Mouse (Mus musculus) layer of hippocampus, adult 8-10 months (tissue): ENCODE results near the gene Nsfl1c. TPM values are rescaled to one million over a fixed set of nuclear protein-coding genes. Genes with fewer than 3 reads are reported as not detected.
A peak's percentile ranks its signal among the peaks of the same experiment; 100 is the strongest.

Experiments used
- DNase-seq, 2 experiments: peaks; one replicate each; pipeline ENCODE4 v3.0.0; 2022; ENCODE audit warnings: low spot score in 2 of 2
- total RNA-seq, 4 experiments: library from RNA; stranded (reverse); gene quantifications; 2 replicates each; pipeline ENCODE4 v1.2.4; 2022

The Nsfl1c gene
- total RNA-seq, 4 experiments from 2014 or later: 151 to 161 (median 153) TPM

DNA sequence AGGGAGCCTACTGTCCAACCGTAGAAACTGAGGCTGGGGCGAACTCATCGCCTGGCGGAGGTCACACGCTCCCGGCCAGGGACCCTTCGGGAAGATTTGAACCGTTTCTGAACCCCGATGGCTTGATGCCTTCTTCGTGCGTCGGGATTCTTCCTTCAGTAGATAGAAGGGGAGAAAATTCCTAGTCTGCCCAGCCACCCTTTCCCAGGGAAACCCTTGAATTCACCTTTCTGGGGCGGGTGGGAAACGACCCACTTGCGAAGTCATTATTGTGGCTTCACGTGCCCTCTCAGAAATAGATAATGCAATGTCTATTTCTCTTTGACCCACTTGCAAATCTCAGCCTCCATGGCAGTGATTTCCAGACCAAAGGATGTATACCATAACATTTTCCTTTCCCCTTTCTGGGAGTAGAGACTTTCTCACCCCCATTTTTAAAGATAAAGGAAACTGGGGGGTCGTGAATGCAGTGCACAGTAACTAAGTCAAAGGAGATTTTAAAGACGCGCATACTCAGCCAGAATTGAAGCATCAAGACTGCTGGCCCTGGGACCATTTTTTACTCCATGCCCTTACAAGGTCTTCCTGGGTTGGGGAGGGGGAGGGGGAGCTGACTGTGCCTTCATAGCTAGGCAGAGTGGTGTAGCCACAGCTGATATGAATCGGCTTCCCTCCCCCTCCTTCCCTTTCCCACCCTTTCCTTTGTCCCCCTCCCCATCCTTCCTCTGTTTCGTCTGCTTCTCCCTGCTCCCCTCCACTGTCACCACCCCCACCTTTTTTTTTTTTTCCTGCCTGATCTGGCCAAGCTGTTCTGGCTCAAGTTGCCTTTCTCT, 49.3 kb downstream of the Nsfl1c start:
- DNase-seq: peak in 1 of 2 experiments; percentile 48

DNA sequence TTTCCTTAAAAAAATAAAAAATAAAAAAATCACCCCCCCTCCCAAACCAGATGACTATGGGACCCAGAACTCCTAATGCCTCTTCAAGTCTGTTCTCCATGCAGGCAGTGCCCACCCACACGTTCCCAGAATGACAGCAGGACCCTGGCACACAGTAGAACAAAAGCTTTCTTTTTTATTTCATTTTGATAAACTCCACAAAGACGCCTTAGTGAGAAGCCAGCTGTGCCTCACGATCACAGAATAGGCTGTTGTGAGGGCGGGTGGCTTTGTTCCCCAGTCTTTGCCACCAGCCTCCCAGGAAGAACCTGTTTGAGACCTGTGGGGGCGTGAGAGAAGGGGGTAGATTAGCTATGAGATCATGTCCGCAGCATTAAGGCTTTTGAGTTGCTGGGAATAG, 50.7 kb downstream of the Nsfl1c start:
- peak; percentile 55 to 59 for DNase-seq

DNA sequence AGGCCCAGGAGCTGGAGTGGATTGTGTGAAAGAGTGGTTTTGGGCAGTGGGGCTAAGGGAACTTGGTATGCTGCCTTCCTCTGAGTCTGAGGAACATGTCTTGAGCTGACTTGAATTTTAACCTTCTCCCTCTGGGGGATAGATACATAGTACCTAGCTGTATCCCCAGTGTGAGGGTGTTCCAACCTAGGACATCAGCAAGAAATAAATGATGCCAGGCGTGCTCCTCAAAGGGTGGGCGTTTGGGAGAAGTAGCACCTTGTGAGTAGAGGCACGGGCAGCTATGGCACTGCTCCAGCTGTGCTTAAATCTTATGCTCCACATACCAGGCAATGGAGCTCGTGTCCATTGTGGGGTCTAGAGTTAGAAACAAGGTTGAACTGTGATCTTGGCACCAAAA, 52.6 kb downstream of the Nsfl1c start:
- no peak for DNase-seq

DNA sequence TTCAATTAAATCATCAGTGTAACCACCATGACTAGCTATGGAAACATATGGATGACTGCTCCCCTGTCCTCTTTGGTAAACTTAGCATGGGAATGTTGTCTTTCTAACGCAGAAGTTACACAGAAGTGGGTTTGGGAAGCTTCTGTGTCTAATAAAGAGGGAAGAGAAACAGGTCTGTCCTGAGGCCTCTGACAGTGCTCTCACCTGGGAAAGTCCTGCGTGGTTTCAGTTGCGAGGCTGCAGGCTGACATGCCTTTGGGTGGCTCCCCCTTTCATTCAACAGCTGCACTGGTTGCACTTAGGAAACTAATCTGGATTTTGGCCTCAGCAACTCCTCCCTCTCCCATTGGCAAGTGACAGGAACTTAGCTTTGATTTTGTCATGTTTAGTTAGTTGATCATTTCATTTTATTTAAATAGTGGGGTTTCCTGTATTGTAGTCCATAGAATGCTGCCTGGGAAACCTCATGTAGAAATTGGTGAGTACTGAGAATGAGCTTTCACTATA, 55.7 kb downstream of the Nsfl1c start:
- DNase-seq: no peak

Other genes starting within 250 kb of the Nsfl1c start
- not detected for gene 4921509C19Rik, start 18.0 kb upstream of the Nsfl1c start, total RNA-seq
- gene Fkbp1a, start 48.3 kb downstream of the Nsfl1c start, total RNA-seq: 100 to 1,000 TPM; 794 to 901 (median 846) TPM
- 1 to 10 TPM; 1.4 to 2.2 (median 1.7) TPM for gene Sdcbp2, start 78.4 kb downstream of the Nsfl1c start, total RNA-seq
- 100 to 1,000 TPM; 348 to 418 (median 386) TPM for gene Snph, start 138.4 kb downstream of the Nsfl1c start, total RNA-seq
- 1 to 10 TPM; 1.8 to 2.5 (median 2.2) TPM for gene Rad21l, start 174.4 kb downstream of the Nsfl1c start, total RNA-seq
- gene Tmem74b, start 207.8 kb downstream of the Nsfl1c start, total RNA-seq: 1 to 10 TPM; 4.6 to 5.8 (median 5.0) TPM